Mouse (Mus musculus): Measurements from ENCODE around the gene Dapp1.

GRCm38 (mm10) chr3:138016810-138017209, 35.5 kb upstream of the Dapp1 start:
- TF ChIP-seq TCF12 (IDR thresholded peaks at IDR 0.05; ENCODE audit: insufficient read depth, poor library complexity, severe bottlenecking) (no peak), USF1 (IDR thresholded peaks at IDR 0.05; ENCODE audit: low read depth) (no peak), POLR2A (IDR thresholded peaks at IDR 0.05; ENCODE audit: insufficient read length, low read depth) (no peak), E2F4 (IDR thresholded peaks at IDR 0.05; ENCODE audit: insufficient read depth) (no peak), POLR2AphosphoS2 (IDR thresholded peaks at IDR 0.05; ENCODE audit: insufficient read length, low read depth) (no peak), CEBPB (IDR thresholded peaks at IDR 0.05; ENCODE audit: insufficient read depth, poor library complexity, severe bottlenecking) (no peak), REST (IDR thresholded peaks at IDR 0.05; ENCODE audit: insufficient read depth, insufficient read length) (no peak), MYOD1 (IDR thresholded peaks at IDR 0.05; ENCODE audit: control insufficient read depth in 1 of 3, insufficient read length in 2 of 3, low read depth in 2 of 3) (no peak), TCF3 (IDR thresholded peaks at IDR 0.05; ENCODE audit: insufficient read length, low read depth) (no peak), MAX (IDR thresholded peaks at IDR 0.05; ENCODE audit: low read depth) (no peak), MYOG (IDR thresholded peaks at IDR 0.05; ENCODE audit: control insufficient read depth in 1 of 3, insufficient read depth in 1 of 3, insufficient read length in 2 of 3, low read depth in 2 of 3) (no peak), SRF (IDR thresholded peaks at IDR 0.05; ENCODE audit: control insufficient read depth, insufficient read length, low read depth) (no peak)

All from myocyte (in vitro differentiated cells).